Mouse (Mus musculus) MEL (cell line): ENCODE measurements around the gene Ndufaf3. TPM values are rescaled to one million over a fixed set of nuclear protein-coding genes. Genes with fewer than 3 reads are reported as not detected.
A peak's percentile ranks its signal among the peaks of the same experiment; 100 is the strongest.

Experiments
- DNase-seq: peaks from one replicate; pipeline ENCODE4 v3.0.0; 2011; ENCODE audit warnings: low read depth, low spot score
- H3K27ac ChIP-seq: 2 replicates; pipeline ENCODE4 v1.5.1; 2012; ENCODE audit warnings: low read depth, mild to moderate bottlenecking, control low read depth, low read length, moderate library complexity; ENCODE audit not compliant: control insufficient read depth
- H3K27me3 ChIP-seq, 2 experiments: fragments of 150-350 bp in 1 of 2; sonication (generic) in 1 of 2; 2 replicates each; pipeline ENCODE4 v1.6.1; 2012; ENCODE audit warnings: low read length in 2 of 2, mild to moderate bottlenecking in 2 of 2, improper control_type of control experiment in 1 of 2, moderate library complexity in 1 of 2; ENCODE audit not compliant: insufficient read depth in 2 of 2, control insufficient read depth in 1 of 2
- H3K36me3 ChIP-seq, 2 experiments: 2 replicates each; pipeline ENCODE4 v1.6.1; 2012 to 2014; ENCODE audit warnings: low read length in 2 of 2, improper control_type of control experiment in 1 of 2, inconsistent platforms in 1 of 2, mild to moderate bottlenecking in 1 of 2; ENCODE audit not compliant: insufficient read depth in 2 of 2, control insufficient read depth in 1 of 2
- H3K4me1 ChIP-seq, 2 experiments: fragments of 150-350 bp in 1 of 2; sonication (generic) in 1 of 2; 2 replicates each; pipeline ENCODE4 v1.6.1; 2012; ENCODE audit warnings: low read length in 2 of 2, improper control_type of control experiment in 1 of 2, mild to moderate bottlenecking in 1 of 2; ENCODE audit not compliant: insufficient read depth in 2 of 2, control insufficient read depth in 1 of 2
- H3K4me3 ChIP-seq, 2 experiments: fragments of 150-350 bp in 1 of 2; sonication (generic) in 1 of 2; 2 replicates each; pipeline ENCODE4 v1.5.1; 2012; ENCODE audit warnings: low read depth in 2 of 2, low read length in 2 of 2, mild to moderate bottlenecking in 2 of 2, moderate library complexity in 2 of 2, control low read depth in 1 of 2, improper control_type of control experiment in 1 of 2; ENCODE audit not compliant: control insufficient read depth in 1 of 2, insufficient read depth in 1 of 2
- H3K79me2 ChIP-seq: 2 replicates; pipeline ENCODE4 v1.6.1; 2012; ENCODE audit warnings: mild to moderate bottlenecking, low read length, moderate library complexity; ENCODE audit not compliant: control insufficient read depth, poor library complexity, insufficient read depth
- H3K9ac ChIP-seq: 2 replicates; pipeline ENCODE4 v1.6.1; 2012; ENCODE audit warnings: low read depth, mild to moderate bottlenecking, control low read depth, low read length, moderate library complexity; ENCODE audit not compliant: control insufficient read depth, poor library complexity, severe bottlenecking
- H3K9me3 ChIP-seq: fragments of 150-350 bp; sonication (generic); replicated peaks from 2 replicates; pipeline ENCODE4 v1.6.1; 2012; ENCODE audit warnings: mild to moderate bottlenecking, low read length, improper control_type of control experiment, moderate library complexity; ENCODE audit not compliant: insufficient read depth
- BHLHE40 ChIP-seq: IDR thresholded peaks from 2 replicates; pipeline ENCODE4 v1.6.1; 2012; ENCODE audit warnings: low read depth, mild to moderate bottlenecking, inconsistent platforms, low read length, improper control_type of control experiment, borderline replicate concordance
- CHD1 ChIP-seq: IDR thresholded peaks from 2 replicates; pipeline ENCODE4 v1.6.1; 2012; ENCODE audit warnings: low read depth, mild to moderate bottlenecking, inconsistent platforms, low read length, improper control_type of control experiment
- CTCF ChIP-seq, 3 experiments: IDR thresholded peaks in 2 of 3; conservative IDR thresholded peaks in 1 of 3; 2 replicates each; pipeline ENCODE4 v1.5.1; 2011 to 2012; ENCODE audit warnings: low read length in 3 of 3, low read depth in 2 of 3, mild to moderate bottlenecking in 2 of 3, improper control_type of control experiment in 1 of 3, inconsistent platforms in 1 of 3, mixed read lengths in 1 of 3, moderate library complexity in 1 of 3; ENCODE audit not compliant: control insufficient read depth in 1 of 3, insufficient read depth in 1 of 3, poor library complexity in 1 of 3, severe bottlenecking in 1 of 3
- E2F4 ChIP-seq: IDR thresholded peaks from 2 replicates; pipeline ENCODE4 v1.6.1; 2011; ENCODE audit warnings: low read depth, low read length, improper control_type of control experiment, borderline replicate concordance
- EP300 ChIP-seq, 2 experiments: IDR thresholded peaks; 2 replicates each; pipeline ENCODE4 v1.6.1; 2011; ENCODE audit warnings: improper control_type of control experiment in 2 of 2, low read length in 2 of 2, low read depth in 1 of 2, mild to moderate bottlenecking in 1 of 2
- JUND ChIP-seq: IDR thresholded peaks from 2 replicates; pipeline ENCODE4 v1.6.1; 2011; ENCODE audit warnings: low read depth, mild to moderate bottlenecking, improper control_type of control experiment, low read length
- KAT2A ChIP-seq: conservative IDR thresholded peaks from 2 replicates; pipeline ENCODE4 v1.6.1; 2012; ENCODE audit warnings: low read depth, low read length, improper control_type of control experiment, inconsistent platforms
- MAZ ChIP-seq: IDR thresholded peaks from 2 replicates; pipeline ENCODE4 v1.6.1; 2012; ENCODE audit warnings: low read depth, mild to moderate bottlenecking, inconsistent platforms, low read length, improper control_type of control experiment
- MEF2A ChIP-seq: IDR thresholded peaks from 2 replicates; pipeline ENCODE4 v1.6.1; 2014; ENCODE audit warnings: low read depth, mild to moderate bottlenecking, inconsistent platforms, low read length, improper control_type of control experiment; ENCODE audit not compliant: poor library complexity, insufficient replicate concordance, severe bottlenecking; ENCODE audit errors: extremely low read depth
- MXI1 ChIP-seq: IDR thresholded peaks from 2 replicates; pipeline ENCODE4 v1.6.1; 2011; ENCODE audit warnings: mild to moderate bottlenecking, low read depth, low read length, improper control_type of control experiment
- MYB ChIP-seq: IDR thresholded peaks from 2 replicates; pipeline ENCODE4 v1.6.1; 2011; ENCODE audit warnings: mild to moderate bottlenecking, low read depth, low read length, improper control_type of control experiment
- NRF1 ChIP-seq: IDR thresholded peaks from 2 replicates; pipeline ENCODE4 v1.6.1; 2014; ENCODE audit warnings: low read depth, mild to moderate bottlenecking, inconsistent platforms, low read length, improper control_type of control experiment, moderate library complexity; ENCODE audit not compliant: poor library complexity, insufficient read depth, severe bottlenecking
- POLR2AphosphoS5 ChIP-seq: IDR thresholded peaks from 2 replicates; pipeline ENCODE4 v1.6.1; 2012; ENCODE audit warnings: low read depth, borderline replicate concordance, mild to moderate bottlenecking, inconsistent platforms, low read length, moderate library complexity, mixed read lengths
- SIN3A ChIP-seq: IDR thresholded peaks from 2 replicates; pipeline ENCODE4 v1.6.1; 2012; ENCODE audit warnings: low read length, improper control_type of control experiment, inconsistent platforms
- TBP ChIP-seq: IDR thresholded peaks from 2 replicates; pipeline ENCODE4 v1.8.0; 2011; ENCODE audit warnings: low read depth, low read length, improper control_type of control experiment
- TCF12 ChIP-seq: IDR thresholded peaks from 2 replicates; pipeline ENCODE4 v1.6.1; 2014; ENCODE audit warnings: low read depth, mild to moderate bottlenecking, inconsistent platforms, low read length, improper control_type of control experiment, moderate library complexity
- USF2 ChIP-seq, 2 experiments: IDR thresholded peaks; 2 replicates each; pipeline ENCODE4 v1.6.1; 2011 to 2012; ENCODE audit warnings: improper control_type of control experiment in 2 of 2, low read length in 2 of 2, borderline replicate concordance in 1 of 2, inconsistent platforms in 1 of 2, low read depth in 1 of 2, mild to moderate bottlenecking in 1 of 2; ENCODE audit not compliant: insufficient read depth in 1 of 2
- ZKSCAN1 ChIP-seq: IDR thresholded peaks from 2 replicates; pipeline ENCODE4 v1.6.1; 2012; ENCODE audit warnings: low read depth, mild to moderate bottlenecking, inconsistent platforms, low read length, improper control_type of control experiment, moderate library complexity
- polyA plus RNA-seq, 2 experiments: library from polyadenylated mRNA; stranded (reverse) in 1 of 2; unstranded in 1 of 2; fragments of >175 nt in 1 of 2; fragments of >200 nt in 1 of 2; gene quantifications; 2 replicates each; pipeline versions ENCODE4 v1.2.1 to v1.2.4; 2012; ENCODE audit warnings: low replicate concordance in 2 of 2, low read depth in 1 of 2; ENCODE audit not compliant: insufficient read length in 2 of 2, insufficient read depth in 1 of 2, missing spikeins in 1 of 2
- total RNA-seq: library from RNA; depleted of rRNA; stranded (reverse); fragments of 300-350 nt; gene quantifications from 2 replicates; pipeline ENCODE4 v1.2.3, GENCODE M21; 2012

Ndufaf3 gene
- total and polyA plus RNA-seq, 3 experiments: 38.0 to 66.8 TPM; not detected in 1

GRCm38 (mm10) chr9:108566815-108567776 is at the start of gene Ndufaf3 (continued):
- TF ChIP-seq BHLHE40 (no peak), MYB (peak; percentile 99), TBP (peak; percentile 98), MEF2A (no peak), MXI1 (peak; percentile 85)

GRCm38 (mm10) chr9:108611488-108611887 is 44.3 kb upstream of the Ndufaf3 start:
- Histone ChIP-seq H3K4me1 (peaks cover 2 to 9% of the 10 kb centered on the region in 2 experiments; a peak in 3 of 4 replicates), H3K27ac (no peak overlapping the region)
- TF ChIP-seq JUND (no peak), ZKSCAN1 (no peak), POLR2AphosphoS5 (no peak), CHD1 (no peak), SIN3A (no peak), CTCF (IDR thresholded peaks at IDR 0.05 in 2 of 3, conservative IDR thresholded peaks at IDR 0.05 in 1 of 3; ENCODE audit: control insufficient read depth in 1 of 3, insufficient read depth in 1 of 3, low read depth in 2 of 3, low read length in 3 of 3, poor library complexity in 1 of 3, severe bottlenecking in 1 of 3) (no peak), EP300 (IDR thresholded peaks at IDR 0.05; ENCODE audit: low read depth in 1 of 2, low read length in 2 of 2) (no peak), MAZ (no peak), TCF12 (no peak), USF2 (IDR thresholded peaks at IDR 0.05; ENCODE audit: borderline replicate concordance in 1 of 2, insufficient read depth in 1 of 2, low read depth in 1 of 2, low read length in 2 of 2) (no peak), E2F4 (no peak), NRF1 (no peak), KAT2A (no peak)
- TF ChIP-seq, all 39 proteins: peak for 0
- peaks cover 14 to 40% of the 10 kb centered on the region in 2 experiments for H3K36me3 ChIP-seq
- no peak overlapping the region for H3K4me3 ChIP-seq
- no peak for DNase-seq
- H3K27me3 ChIP-seq: no peaks in the 10 kb centered on the region
- no peaks in the 10 kb centered on the region for H3K9me3 ChIP-seq
- H3K9ac ChIP-seq: no peak overlapping the region
- H3K79me2 ChIP-seq: no peaks in the 10 kb centered on the region
